Mouse (Mus musculus) spleen, adult 2 months (tissue): ENCODE results near the gene Chst8. TPM values are rescaled to one million over a fixed set of nuclear protein-coding genes. Genes with fewer than 3 reads are reported as not detected.
A peak's percentile ranks its signal among the peaks of the same experiment; 100 is the strongest.

Source experiments
- DNase-seq, 2 experiments: peaks; one replicate each; pipeline versions ENCODE4 v3.0.0 to v3.0.0-alpha.2; 2012 to 2021; ENCODE audit warnings: low spot score in 2 of 2, low read depth in 1 of 2
- H3K27ac ChIP-seq: fragments of 200-500 bp; 2 replicates; pipeline ENCODE4 v1.5.1; 2012; ENCODE audit warnings: low read length, inconsistent platforms; ENCODE audit not compliant: insufficient read depth
- H3K27me3 ChIP-seq: fragments of 200-500 bp; 2 replicates; pipeline ENCODE4 v1.6.1; 2012; ENCODE audit warnings: mild to moderate bottlenecking, moderate library complexity, low read length, inconsistent platforms; ENCODE audit not compliant: control insufficient read depth, insufficient read depth
- H3K36me3 ChIP-seq: fragments of 200-500 bp; 2 replicates; pipeline ENCODE4 v1.6.1; 2012; ENCODE audit warnings: mild to moderate bottlenecking, low read length, inconsistent platforms; ENCODE audit not compliant: control insufficient read depth, insufficient read depth
- H3K4me1 ChIP-seq: fragments of 200-500 bp; 2 replicates; pipeline ENCODE4 v1.6.1; 2011; ENCODE audit warnings: inconsistent platforms; ENCODE audit not compliant: control insufficient read depth, insufficient read depth, insufficient read length
- H3K4me3 ChIP-seq: fragments of 200-500 bp; 2 replicates; pipeline ENCODE4 v1.5.1; 2011; ENCODE audit warnings: mild to moderate bottlenecking, inconsistent platforms; ENCODE audit not compliant: insufficient read depth, insufficient read length; ENCODE audit errors: extremely low read depth
- CTCF ChIP-seq: fragments of 200-500 bp; IDR thresholded peaks from 2 replicates; pipeline ENCODE4 v1.5.1; 2011; ENCODE audit warnings: mild to moderate bottlenecking, inconsistent platforms; ENCODE audit not compliant: insufficient read depth, insufficient read length, insufficient replicate concordance; ENCODE audit errors: extremely low read depth
- POLR2A ChIP-seq: fragments of 200-500 bp; IDR thresholded peaks from 2 replicates; pipeline ENCODE4 v1.6.1; 2011; ENCODE audit warnings: low read depth, low read length, inconsistent platforms
- WGBS: fragments of 180-500 bp; shearing (Covaris S2); methylation state at CpG from one replicate; pipeline ENCODE4 v1.1.7; 2018; 5-methylcytosine and 5-hydroxymethylcytosine counted together
- polyA plus RNA-seq: library from polyadenylated mRNA; depleted of rRNA; stranded (reverse); fragments of >200 nt; gene quantifications from 2 replicates; pipeline ENCODE4 v1.2.3, GENCODE M21; 2012

Gene Chst8
- polyA plus RNA-seq, 1 experiment: 1.6 TPM

DNA sequence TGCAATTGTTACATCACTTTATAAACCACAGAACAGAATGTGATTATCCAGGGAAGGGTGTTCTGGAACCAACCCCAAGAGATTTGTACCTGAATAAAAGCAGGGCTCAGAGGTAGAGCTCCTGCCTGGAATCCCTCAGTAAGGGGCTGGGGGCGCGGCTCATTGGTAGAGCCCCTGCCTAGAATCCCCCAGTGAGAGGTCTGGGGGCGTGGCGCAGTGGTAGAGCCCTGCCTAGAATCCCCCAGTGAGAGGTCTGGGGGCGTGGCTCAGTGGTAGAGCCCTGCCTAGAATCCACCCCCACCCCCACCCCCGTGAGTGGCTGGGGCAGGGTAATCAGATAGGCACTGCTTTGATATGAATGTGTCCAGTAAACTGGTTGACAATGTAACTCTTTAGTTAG is 83.6 kb downstream of the Chst8 start:
- DNase-seq: no peak
- Histone ChIP-seq H3K36me3 (no peaks in the 10 kb centered on the region), H3K4me3 (no peak overlapping the region), H3K4me1 (no peaks in the 10 kb centered on the region), H3K27me3 (no peaks in the 10 kb centered on the region), H3K27ac (no peak overlapping the region)
- TF ChIP-seq CTCF: no peak
- no peak for TF ChIP-seq POLR2A
- WGBS: 62% methylated on average over 6 of the region's 6 CpGs

DNA sequence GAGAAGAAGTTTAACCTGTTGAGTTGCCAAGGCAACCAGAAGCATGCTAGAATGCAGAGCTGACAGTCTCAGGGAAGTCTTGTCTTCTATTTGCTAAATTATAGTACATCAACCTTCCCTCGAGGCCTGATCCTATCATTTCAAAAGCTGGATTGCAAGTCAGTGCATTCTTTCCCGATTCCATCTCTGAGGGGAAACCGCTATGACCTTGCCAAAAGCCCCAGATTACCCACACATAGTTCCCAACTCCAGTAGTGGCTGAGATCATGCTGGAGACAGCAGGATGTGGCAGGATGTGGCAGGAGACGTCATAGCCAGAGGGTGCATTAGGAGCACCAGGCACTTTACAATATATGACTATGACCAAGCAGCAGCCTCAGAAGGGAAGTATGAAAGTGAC is 87.3 kb downstream of the Chst8 start:
- H3K27me3 ChIP-seq: no peaks in the 10 kb centered on the region
- no peak overlapping the region for H3K27ac ChIP-seq
- TF ChIP-seq POLR2A (no peak), CTCF (no peak)
- 72% methylated on average over 4 of the region's 4 CpGs for WGBS
- H3K4me3 ChIP-seq: no peak overlapping the region
- DNase-seq: no peak
- H3K4me1 ChIP-seq: no peaks in the 10 kb centered on the region
- H3K36me3 ChIP-seq: no peaks in the 10 kb centered on the region

DNA sequence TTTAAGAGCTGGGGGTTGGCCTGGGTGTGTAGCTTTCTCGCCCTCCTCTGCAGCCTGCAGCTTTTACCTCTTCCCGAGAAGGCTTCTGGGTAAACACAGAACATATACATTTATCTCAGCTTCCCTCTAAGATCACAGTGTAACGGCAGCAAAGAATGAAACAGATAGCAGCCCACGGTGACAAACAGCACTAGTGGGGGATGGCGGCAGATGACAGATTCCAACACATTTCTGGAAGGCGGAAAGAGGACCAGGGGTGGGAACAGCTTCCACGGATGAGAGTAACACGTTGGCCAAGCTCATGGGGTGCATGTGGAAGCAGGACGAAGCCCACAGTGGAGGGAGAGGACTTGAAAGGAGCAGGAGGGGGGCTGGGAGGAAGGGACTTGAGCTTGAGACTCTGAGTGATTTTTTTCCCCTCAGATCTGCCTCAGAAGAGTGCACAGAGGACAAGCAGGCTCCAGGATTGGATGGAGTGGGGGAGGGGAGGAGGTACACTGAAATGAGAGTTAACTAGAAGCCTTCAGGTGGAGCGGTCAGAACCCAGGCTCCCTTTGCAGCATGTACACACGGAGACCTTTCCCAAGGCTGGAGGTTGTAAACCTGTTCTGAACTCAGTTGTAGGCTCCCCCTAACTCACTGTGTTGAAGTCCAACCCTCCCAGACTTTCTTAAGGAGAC is 89.8 kb downstream of the Chst8 start:
- H3K36me3 ChIP-seq: no peaks in the 10 kb centered on the region
- no peak overlapping the region for H3K4me3 ChIP-seq
- TF ChIP-seq CTCF (no peak), POLR2A (no peak)
- H3K4me1 ChIP-seq: no peaks in the 10 kb centered on the region
- H3K27me3 ChIP-seq: no peaks in the 10 kb centered on the region
- WGBS: 69% methylated on average over 11 of the region's 11 CpGs
- no peak overlapping the region for H3K27ac ChIP-seq
- DNase-seq: no peak

DNA sequence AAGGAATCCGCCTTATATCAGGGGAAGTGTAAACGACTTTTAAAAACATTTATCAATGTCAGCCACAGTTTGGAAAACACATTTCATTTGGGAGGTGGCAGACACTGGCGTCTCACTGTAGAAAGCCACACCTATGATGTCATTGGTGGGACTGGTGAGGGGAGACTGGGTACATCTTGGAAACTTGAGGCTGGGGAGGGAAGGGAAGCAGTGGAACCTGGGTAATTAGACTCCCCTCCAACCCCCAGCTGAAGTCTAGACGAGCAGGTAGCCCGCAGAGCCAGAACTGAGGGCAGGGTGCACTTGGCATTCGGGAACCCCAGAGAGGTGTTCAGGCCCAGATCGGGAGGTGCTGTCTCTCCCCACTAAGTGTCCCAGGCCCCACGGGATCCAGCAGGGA is 90.4 kb downstream of the Chst8 start:
- Histone ChIP-seq H3K27ac (no peak overlapping the region), H3K4me3 (no peak overlapping the region), H3K4me1 (no peaks in the 10 kb centered on the region), H3K27me3 (no peaks in the 10 kb centered on the region), H3K36me3 (no peaks in the 10 kb centered on the region)
- TF ChIP-seq POLR2A: no peak
- TF ChIP-seq CTCF: no peak
- DNase-seq: no peak
- WGBS: 43% methylated on average over 8 of the region's 8 CpGs

DNA sequence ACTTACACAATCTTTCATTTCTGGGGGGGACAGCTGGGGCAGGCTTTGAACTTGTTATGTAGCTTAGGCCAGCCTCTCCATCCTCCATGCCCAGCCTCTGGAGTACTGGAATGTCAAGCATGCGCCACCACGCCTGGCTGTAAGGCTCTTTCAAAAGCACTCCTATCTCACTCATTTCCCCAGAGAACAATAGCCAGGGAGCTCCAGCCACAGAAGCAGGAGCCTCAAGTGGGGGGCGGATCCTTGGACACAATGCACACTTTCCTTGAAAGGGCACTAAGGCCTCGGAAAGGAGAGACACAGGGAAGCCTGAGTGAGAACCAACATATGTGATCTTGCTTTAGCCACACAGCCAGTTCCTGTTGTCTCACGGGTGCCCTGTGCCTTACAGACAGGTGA is 90.9 kb downstream of the Chst8 start:
- Histone ChIP-seq H3K27ac (no peak overlapping the region), H3K4me1 (no peaks in the 10 kb centered on the region), H3K4me3 (no peak overlapping the region), H3K36me3 (no peaks in the 10 kb centered on the region), H3K27me3 (no peaks in the 10 kb centered on the region)
- 40% methylated on average over 5 of the region's 5 CpGs for WGBS
- DNase-seq: no peak
- no peak for TF ChIP-seq POLR2A
- TF ChIP-seq CTCF: no peak

DNA sequence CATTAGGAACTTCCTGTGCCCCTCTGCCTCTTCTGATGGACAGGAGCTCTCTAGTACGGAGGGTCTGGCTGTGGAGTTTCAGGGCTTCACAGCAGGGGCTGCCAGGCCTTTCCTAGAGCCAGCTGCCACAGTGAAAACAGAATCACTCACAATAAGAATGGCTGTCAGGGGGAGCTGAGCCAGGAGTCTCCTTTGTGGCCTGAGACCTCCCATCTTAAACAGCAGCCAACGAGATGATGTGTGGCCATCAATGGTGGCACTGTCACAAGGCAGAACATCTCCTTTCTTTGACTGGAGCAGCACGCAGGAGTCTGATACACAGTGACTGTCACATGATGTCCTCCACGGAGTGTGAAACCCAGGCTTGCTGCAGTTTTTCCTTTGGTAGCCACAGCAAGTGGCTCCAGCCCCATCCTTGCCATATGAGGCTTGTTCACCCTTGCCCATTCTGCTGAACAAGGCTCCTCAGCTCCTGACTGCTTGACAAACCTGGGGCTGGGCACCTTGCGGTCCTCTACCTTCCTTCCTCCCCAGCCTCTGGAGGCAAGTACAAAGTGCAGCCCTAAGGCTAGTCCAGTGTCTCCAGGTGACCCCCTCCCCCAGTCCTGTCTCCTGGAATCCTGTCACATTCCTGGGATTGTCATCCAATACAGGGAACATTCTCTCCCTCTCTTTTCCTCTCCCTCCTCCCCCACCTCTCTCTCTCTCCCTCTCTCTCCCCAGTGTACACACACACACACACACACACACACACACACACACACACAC is 91.4 kb downstream of the Chst8 start:
- H3K27me3 ChIP-seq: no peaks in the 10 kb centered on the region
- no peak overlapping the region for H3K4me3 ChIP-seq
- H3K27ac ChIP-seq: no peak overlapping the region
- DNase-seq: no peak
- WGBS: 73% methylated on average over 5 of the region's 5 CpGs
- TF ChIP-seq CTCF (no peak), POLR2A (no peak)
- no peaks in the 10 kb centered on the region for H3K36me3 ChIP-seq
- H3K4me1 ChIP-seq: no peaks in the 10 kb centered on the region

DNA sequence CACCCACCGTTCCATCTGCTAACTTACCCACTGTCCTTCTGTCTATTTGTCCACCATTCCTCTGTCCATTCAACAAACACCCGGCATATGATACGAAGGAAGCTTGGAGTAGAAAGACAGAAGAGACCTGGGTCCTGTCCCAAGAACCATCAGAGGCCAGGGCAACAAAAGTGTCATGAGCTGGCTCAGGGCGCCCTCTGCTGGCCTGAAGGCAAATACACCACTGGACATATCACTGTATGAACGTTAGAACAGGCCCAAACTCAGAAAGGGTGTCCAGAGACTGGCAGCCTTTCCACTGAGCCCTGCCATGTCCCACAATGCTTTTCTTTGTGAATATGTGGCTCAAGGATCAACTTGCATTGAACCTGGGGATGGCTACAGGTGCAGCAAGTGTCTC is 92.9 kb downstream of the Chst8 start:
- peak; percentile 21; the same call in 1 of the 2 replicates for TF ChIP-seq CTCF
- no peak for TF ChIP-seq POLR2A
- DNase-seq: no peak
- Histone ChIP-seq H3K4me1 (no peaks in the 10 kb centered on the region), H3K36me3 (no peaks in the 10 kb centered on the region), H3K27ac (no peak overlapping the region), H3K27me3 (no peaks in the 10 kb centered on the region), H3K4me3 (no peak overlapping the region)
- 46% methylated on average over 5 of the region's 5 CpGs for WGBS
